Mouse (Mus musculus) cortical plate, adult 2 months (tissue): ENCODE results near the gene Pnn. TPM values are rescaled to one million over a fixed set of nuclear protein-coding genes. Genes with fewer than 3 reads are reported as not detected.

ENCODE experiments used
- H3K27ac ChIP-seq: fragments of 200-500 bp; 2 replicates; pipeline ENCODE4 v1.5.1; 2012; ENCODE audit warnings: low read length, control low read depth, inconsistent platforms; ENCODE audit not compliant: insufficient read depth
- H3K4me1 ChIP-seq: fragments of 200-500 bp; 2 replicates; pipeline ENCODE4 v1.6.1; 2011; ENCODE audit warnings: low read length; ENCODE audit not compliant: control insufficient read depth, insufficient read depth
- H3K4me3 ChIP-seq: fragments of 200-500 bp; 2 replicates; pipeline ENCODE4 v1.5.1; 2011; ENCODE audit warnings: mild to moderate bottlenecking, low read length, control low read depth; ENCODE audit not compliant: insufficient read depth
- CTCF ChIP-seq: fragments of 200-500 bp; IDR thresholded peaks from 2 replicates; pipeline ENCODE4 v1.5.1; 2011; ENCODE audit warnings: mild to moderate bottlenecking, control low read depth, low read length; ENCODE audit not compliant: insufficient read depth; ENCODE audit errors: extremely low read depth
- POLR2A ChIP-seq: fragments of 200-500 bp; IDR thresholded peaks from 2 replicates; pipeline ENCODE4 v1.6.1; 2011; ENCODE audit warnings: mild to moderate bottlenecking, low read length, control low read depth; ENCODE audit not compliant: insufficient read depth; ENCODE audit errors: extremely low read depth
- polyA plus RNA-seq: library from polyadenylated mRNA; depleted of rRNA; stranded (reverse); fragments of >200 nt; gene quantifications from 2 replicates; pipeline ENCODE4 v1.2.3, GENCODE M21; 2012; rRNA removed

The Pnn gene
- polyA plus RNA-seq, 1 experiment: 67.1 TPM

DNA sequence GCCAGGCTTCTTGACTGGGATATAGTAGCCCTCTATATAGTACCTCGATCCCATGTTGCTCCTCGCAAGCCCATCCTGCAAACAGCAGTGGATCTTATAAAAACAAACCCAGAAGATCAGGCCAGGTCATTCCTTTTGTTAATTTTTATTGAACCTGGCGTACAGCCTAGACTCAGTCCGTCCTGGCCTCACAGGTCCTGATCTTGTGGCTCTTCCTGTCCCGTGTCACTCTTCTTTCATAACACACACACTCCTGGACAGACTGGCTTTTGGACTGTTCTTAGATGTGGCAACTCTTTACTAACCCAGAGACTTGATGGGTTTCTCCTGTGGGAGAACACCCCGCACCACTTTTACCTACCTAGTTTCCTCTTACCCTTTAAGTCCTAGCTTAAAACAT is 39.2 kb downstream of the Pnn start:
- H3K4me1 ChIP-seq: no peaks in the 10 kb centered on the region
- H3K4me3 ChIP-seq: no peak overlapping the region
- H3K27ac ChIP-seq: no peak overlapping the region
- no peak for TF ChIP-seq POLR2A
- TF ChIP-seq CTCF: no peak

GRCm38 (mm10) chr12:59106491-59106890 is 39.8 kb downstream of the Pnn start:
- TF ChIP-seq POLR2A (no peak), CTCF (no peak)
- Histone ChIP-seq H3K4me3 (no peak overlapping the region), H3K27ac (no peak overlapping the region), H3K4me1 (no peaks in the 10 kb centered on the region)

DNA sequence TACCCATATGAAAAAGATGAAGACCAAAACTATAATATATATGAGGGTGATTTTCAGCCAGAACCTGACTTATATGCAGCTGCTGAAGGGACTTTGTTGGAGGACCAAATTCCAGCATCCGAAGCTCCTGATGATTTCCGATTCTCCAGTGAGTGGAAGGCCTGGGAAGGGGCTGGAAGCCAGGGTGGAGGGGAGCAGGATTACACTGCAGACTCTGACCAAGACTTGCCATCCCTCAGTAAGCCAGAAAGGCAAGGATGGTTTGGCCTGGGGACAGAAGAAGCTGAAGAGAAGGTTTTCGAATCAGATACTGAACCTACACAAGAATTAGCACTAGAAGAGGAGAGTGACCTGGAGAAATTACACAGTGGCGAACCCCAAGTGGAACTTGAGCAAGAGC is 41.2 kb downstream of the Pnn start:
- H3K27ac ChIP-seq: no peak overlapping the region
- no peaks in the 10 kb centered on the region for H3K4me1 ChIP-seq
- TF ChIP-seq POLR2A (no peak), CTCF (no peak)
- H3K4me3 ChIP-seq: no peak overlapping the region

DNA sequence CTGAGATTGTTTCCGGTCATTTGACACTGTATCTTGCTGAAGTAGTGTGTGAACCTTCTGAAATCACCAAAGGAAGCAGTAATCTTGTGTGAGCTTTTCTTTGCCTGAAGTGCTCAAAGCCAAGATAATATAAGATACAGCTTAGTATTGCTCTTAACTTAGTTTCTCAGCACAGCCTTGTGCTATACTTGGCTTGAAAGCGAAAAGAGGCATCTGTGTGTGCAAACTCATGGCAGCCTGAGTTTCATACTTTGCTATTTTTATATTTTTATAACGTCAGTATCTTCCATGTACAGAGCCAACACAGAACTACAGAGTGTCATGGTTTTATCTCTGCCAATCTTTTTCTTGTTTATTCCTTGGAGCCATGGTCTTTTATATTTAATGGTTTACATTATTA is 50.5 kb downstream of the Pnn start:
- no peaks in the 10 kb centered on the region for H3K4me1 ChIP-seq
- TF ChIP-seq POLR2A (no peak), CTCF (no peak)
- H3K27ac ChIP-seq: no peak overlapping the region
- H3K4me3 ChIP-seq: no peak overlapping the region

Other genes with a start within 250 kb of the Pnn start
- gene Sec23a, start 54.9 kb upstream of the Pnn start, polyA plus RNA-seq: 52.2 and 53.0 TPM in 2 replicates
- 9.2 and 10.5 TPM in 2 replicates for gene Gemin2, start 53.5 kb upstream of the Pnn start, polyA plus RNA-seq
- gene Trappc6b, start 5.4 kb upstream of the Pnn start, polyA plus RNA-seq: 158 TPM in 2 replicates
- 52.2 and 52.6 TPM in 2 replicates for gene Mia2, start 28.9 kb downstream of the Pnn start, polyA plus RNA-seq
- 45.5 and 49.2 TPM in 2 replicates for gene Fbxo33, start 152.8 kb downstream of the Pnn start, polyA plus RNA-seq